ENCODE assay signal across 19 mouse cellular contexts in genomic region chr7:34350166-34350565, GRCm38 (mm10). TPM values are rescaled to one million over a fixed set of nuclear protein-coding genes. Genes with fewer than 3 reads are reported as not detected.
DNase-seq lines count a peak whose midpoint lies in the region; TF ChIP-seq lines count a peak whose summit lies in the region.
"Had no signal": no experiment of that assay in that cellular context is flagged by ENCODE, and none has a peak within 500 bp of the region (broad histone marks: within the 10 kb centered on the region; RNA-seq: fewer than 3 reads in every experiment).

No protein-coding gene starts in this region.

- 37% methylated on average over 5 of the region's 5 CpGs for WGBS in olfactory bulb, adult 2 months

- peak overlapping the region; percentile 82 for H3K27ac ChIP-seq in gastrocnemius, adult 2 months
- H3K27ac ChIP-seq in olfactory bulb, adult 2 months (ENCODE audit: insufficient read depth, low read depth, low read length): 0 out of 2 replicates have a peak overlapping the region, but pooled peaks have one; percentile 37
- H3K27ac ChIP-seq: embryonic facial prominence, embryonic 10.5 days; embryonic facial prominence, embryonic 12.5 days; forebrain, embryonic 13.5 days; forebrain, embryonic 15.5 days had no signal

- H3K4me1 ChIP-seq in olfactory bulb, adult 2 months (ENCODE audit: control insufficient read depth, insufficient read depth, low read length): peaks cover 5% of the 10 kb centered on the region
- H3K4me1 ChIP-seq: embryonic facial prominence, embryonic 10.5 days; embryonic facial prominence, embryonic 12.5 days; forebrain, embryonic 13.5 days; forebrain, embryonic 15.5 days had no signal

- no peak for TF ChIP-seq POLR2A in olfactory bulb, adult 2 months (IDR thresholded peaks at IDR 0.05; ENCODE audit: insufficient read depth, low read depth, low read length)

- DNase-seq in gastrocnemius, adult 2 months: peak; percentile 33
- DNase-seq in gastrocnemius, postnatal 10 days: no peak
- peak; percentile 26 for DNase-seq in brain, adult 2 months (ENCODE audit: low read depth, low spot score)
- no peak for DNase-seq in frontal cortex, adult 2 months (ENCODE audit: extremely low spot score in 1 of 2, low spot score in 1 of 2)
- DNase-seq in cerebellum, adult 11-12 months: no peak
- DNase-seq: adrenal gland, adult 2 months; adrenal gland, postnatal 14 days; adrenal gland, postnatal 36 days; cerebellum, adult 11 months; cerebellum, adult 2 months; cerebellum, adult 9-10 months; cerebellum, postnatal 10 days; cerebellum, postnatal 25 days; forebrain, postnatal 0 days had no signal

- TF ChIP-seq CTCF in gastrocnemius, adult 2 months (IDR thresholded peaks at IDR 0.05): no peak
- TF ChIP-seq CTCF in olfactory bulb, adult 2 months (IDR thresholded peaks at IDR 0.05; ENCODE audit: insufficient read depth, low read depth, low read length): no peak

- no peak overlapping the region for H3K4me3 ChIP-seq in gastrocnemius, adult 2 months
- no peak overlapping the region for H3K4me3 ChIP-seq in olfactory bulb, adult 2 months (ENCODE audit: insufficient read depth, low read depth, low read length)
- H3K4me3 ChIP-seq: embryonic facial prominence, embryonic 10.5 days; embryonic facial prominence, embryonic 12.5 days; forebrain, embryonic 13.5 days; forebrain, embryonic 15.5 days had no signal

- intact Hi-C loops in gastrocnemius, adult 2 months (cut with DNase I): no loop called here

RNA-seq across cellular contexts. Expression of gene 4931406P16Rik, which starts 36.8 kb away (rescaled TPM):
- total RNA-seq in gastrocnemius, adult 2 months (2021): 10 to 100 TPM; 36.6 to 51.9 TPM
- total RNA-seq in gastrocnemius, postnatal 10 days (2021): 10 to 100 TPM; 51.2 to 64.1 TPM
- not detected in 2 replicates for polyA plus RNA-seq in olfactory bulb, adult 2 months (2012; ENCODE audit: insufficient read depth, insufficient read length, low replicate concordance, missing spikeins)
- polyA plus RNA-seq in frontal cortex, adult 2 months (2012; rRNA removed): 26.9 and 32.3 TPM in 2 replicates

RNA-seq across cellular contexts. Expression of gene Lsm14a, which starts 42.9 kb away (rescaled TPM):
- 10 to 100 TPM; 92.8 to 96.2 TPM for total RNA-seq in gastrocnemius, adult 2 months (2021)
- total RNA-seq in gastrocnemius, postnatal 10 days (2021): 10 to 100 TPM; 77.2 to 84.3 TPM
- 429 TPM in 1 of 2 replicates, not detected in the other for polyA plus RNA-seq in olfactory bulb, adult 2 months (2012; ENCODE audit: insufficient read depth, insufficient read length, low replicate concordance, missing spikeins)
- 49.2 and 49.5 TPM in 2 replicates for polyA plus RNA-seq in frontal cortex, adult 2 months (2012; rRNA removed)

Comparison
In these comparisons a context has a peak if more than half of its experiments do, and no peak if none do; other contexts are left out.
1. DNase-seq: peak in gastrocnemius, adult 2 months (single experiment) and brain, adult 2 months (single experiment); none in gastrocnemius, postnatal 10 days (single experiment), frontal cortex, adult 2 months (0 of 2) and cerebellum, adult 11-12 months (single experiment).